Mouse (Mus musculus) intestine, embryonic 16.5 days (tissue): ENCODE data around the gene Ahcyl2. TPM values are rescaled to one million over a fixed set of nuclear protein-coding genes. Genes with fewer than 3 reads are reported as not detected.
"Not testable (repeated sequence)": the region's sequence is repeated elsewhere in the genome, so short reads cannot be mapped to it uniquely, and the experiment has no call there.

Source experiments
- ATAC-seq: fragments of 200-750 bp; cut with Nextera tagmentation; 2 replicates; pipeline ENCODE4 v1.8.0; 2017; ENCODE audit warnings: moderate TSS enrichment, moderate library complexity
- H3K27ac ChIP-seq: fragments of 300-500 bp; sonication (generic); 2 replicates; pipeline ENCODE4 v1.5.1; 2014; ENCODE audit warnings: mild to moderate bottlenecking, low read length
- H3K27me3 ChIP-seq: fragments of 300-500 bp; sonication (generic); replicated peaks from 2 replicates; pipeline ENCODE4 v1.6.1; 2014; ENCODE audit warnings: low read length, control low read depth, mixed read lengths; ENCODE audit not compliant: control insufficient read depth, insufficient read depth
- H3K36me3 ChIP-seq: fragments of 300-500 bp; sonication (generic); 2 replicates; pipeline ENCODE4 v1.6.1; 2014; ENCODE audit warnings: low read length, control low read depth; ENCODE audit not compliant: control insufficient read depth, insufficient read depth
- H3K4me1 ChIP-seq: fragments of 300-500 bp; sonication (generic); 2 replicates; pipeline ENCODE4 v1.6.1; 2014; ENCODE audit warnings: low read length, control low read depth, mixed read lengths; ENCODE audit not compliant: control insufficient read depth, insufficient read depth
- H3K4me2 ChIP-seq: fragments of 300-500 bp; sonication (generic); 2 replicates; pipeline ENCODE4 v1.6.1; 2014; ENCODE audit warnings: low read depth, low read length, control low read depth
- H3K4me3 ChIP-seq: fragments of 300-500 bp; sonication (generic); 2 replicates; pipeline ENCODE4 v1.5.1; 2014; ENCODE audit warnings: mild to moderate bottlenecking, low read length
- H3K9ac ChIP-seq: fragments of 300-500 bp; sonication (generic); 2 replicates; pipeline ENCODE4 v1.6.1; 2014; ENCODE audit warnings: low read depth, low read length
- H3K9me3 ChIP-seq: fragments of 300-500 bp; sonication (generic); 2 replicates; pipeline ENCODE4 v1.6.1; 2016; ENCODE audit warnings: low read length, control low read depth; ENCODE audit not compliant: control insufficient read depth
- WGBS: fragments of 180-500 bp; shearing (Covaris S2); extraction: QIAGEN DNeasy Blood & Tissue Kit; methylation state at CpG from one replicate; pipeline ENCODE4 v1.1.7; 2014; 5-methylcytosine and 5-hydroxymethylcytosine counted together
- polyA plus RNA-seq: library from polyadenylated mRNA; unstranded; fragments of >200 nt; fragmentation: Nextera tagmentation; extraction: Ambion mirVana; gene quantifications from 2 replicates; pipeline ENCODE4 v1.2.1, GENCODE M21; 2015

The Ahcyl2 gene
- polyA plus RNA-seq, 1 experiment from 2014 or later: 80.5 TPM

DNA sequence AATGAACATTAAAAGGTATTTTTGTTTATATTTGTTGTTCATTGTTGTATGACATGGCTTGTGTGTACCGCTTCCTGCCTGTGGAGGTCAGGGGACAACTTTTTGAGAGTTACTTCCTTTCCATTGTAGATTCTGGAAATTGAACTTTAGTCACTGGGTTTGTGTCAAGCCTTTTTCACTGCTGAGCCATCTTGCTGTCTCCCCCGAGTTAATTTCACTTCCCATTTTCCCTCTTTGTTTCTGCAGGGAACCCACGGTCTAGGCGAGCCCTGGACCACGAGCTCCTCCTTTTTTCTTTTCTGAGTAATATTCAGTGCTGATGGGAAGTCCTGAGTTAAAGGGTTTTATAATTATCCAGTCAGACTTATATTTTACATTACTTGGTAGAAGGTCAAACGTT is 26.8 kb downstream of the Ahcyl2 start:
- H3K27me3 ChIP-seq: no peaks in the 10 kb centered on the region
- no peak overlapping the region for H3K9ac ChIP-seq
- no peaks in the 10 kb centered on the region for H3K4me1 ChIP-seq
- H3K27ac ChIP-seq: no peak overlapping the region
- H3K4me2 ChIP-seq: no peak overlapping the region
- no peaks in the 10 kb centered on the region for H3K36me3 ChIP-seq
- no peak for ATAC-seq
- WGBS: 86% methylated on average over 6 of the region's 6 CpGs
- H3K4me3 ChIP-seq: no peak overlapping the region
- no peaks in the 10 kb centered on the region for H3K9me3 ChIP-seq

DNA sequence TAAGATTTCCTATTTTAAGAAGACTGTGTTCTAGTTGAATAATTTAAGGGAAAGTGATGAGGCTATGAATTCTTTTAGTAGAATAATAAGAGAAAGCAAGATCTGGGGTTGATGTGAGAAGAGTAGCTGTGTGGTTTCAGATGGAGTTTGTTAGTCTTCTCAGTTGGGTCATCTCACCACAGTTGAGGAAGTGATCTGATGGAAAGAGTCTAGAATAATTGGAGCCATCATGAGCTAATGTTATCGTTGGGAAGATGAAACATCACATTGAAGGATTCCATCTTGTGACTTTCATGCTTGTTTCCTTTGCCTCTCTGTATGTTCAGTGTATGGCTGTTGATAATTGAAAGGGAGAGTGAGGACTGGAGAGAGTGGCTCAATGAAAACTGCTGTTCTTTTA is 35.2 kb downstream of the Ahcyl2 start:
- ATAC-seq: no peak

DNA sequence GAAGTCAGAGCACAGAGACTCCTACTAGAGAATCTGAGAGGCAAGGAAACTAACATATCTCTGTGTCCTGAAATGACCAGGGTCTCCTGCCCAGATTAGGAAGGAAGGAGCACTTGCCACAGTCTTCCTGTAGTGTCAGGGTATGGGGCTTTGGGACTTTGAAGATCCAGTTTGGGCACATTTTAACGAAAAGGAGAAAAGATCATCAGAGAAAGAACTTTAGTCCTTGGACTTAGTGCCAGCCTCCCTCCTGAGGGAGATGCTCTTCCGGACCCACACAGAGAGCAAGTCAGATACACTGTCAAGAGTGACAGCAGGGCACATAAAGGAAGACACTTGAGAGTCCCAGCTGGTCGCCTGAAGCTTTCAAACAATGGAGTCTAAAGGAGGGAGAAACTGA is 36.2 kb downstream of the Ahcyl2 start:
- no peaks in the 10 kb centered on the region for H3K4me1 ChIP-seq
- no peaks in the 10 kb centered on the region for H3K36me3 ChIP-seq
- no peak overlapping the region for H3K9ac ChIP-seq
- no peak overlapping the region for H3K4me3 ChIP-seq
- ATAC-seq: no peak
- 75% methylated on average over 3 of the region's 3 CpGs for WGBS
- H3K27ac ChIP-seq: no peak overlapping the region
- no peak overlapping the region for H3K4me2 ChIP-seq
- H3K9me3 ChIP-seq: no peaks in the 10 kb centered on the region
- H3K27me3 ChIP-seq: no peaks in the 10 kb centered on the region

More for the DNA sequence above, 35.2 kb downstream of the Ahcyl2 start:
- H3K9ac ChIP-seq: no peak overlapping the region
- no peak overlapping the region for H3K4me2 ChIP-seq
- H3K4me3 ChIP-seq: no peak overlapping the region
- H3K27me3 ChIP-seq: no peaks in the 10 kb centered on the region
- H3K9me3 ChIP-seq: no peaks in the 10 kb centered on the region
- H3K36me3 ChIP-seq: no peaks in the 10 kb centered on the region
- WGBS: 79% methylated on average over 1 of the region's 1 CpGs
- no peaks in the 10 kb centered on the region for H3K4me1 ChIP-seq
- no peak overlapping the region for H3K27ac ChIP-seq

DNA sequence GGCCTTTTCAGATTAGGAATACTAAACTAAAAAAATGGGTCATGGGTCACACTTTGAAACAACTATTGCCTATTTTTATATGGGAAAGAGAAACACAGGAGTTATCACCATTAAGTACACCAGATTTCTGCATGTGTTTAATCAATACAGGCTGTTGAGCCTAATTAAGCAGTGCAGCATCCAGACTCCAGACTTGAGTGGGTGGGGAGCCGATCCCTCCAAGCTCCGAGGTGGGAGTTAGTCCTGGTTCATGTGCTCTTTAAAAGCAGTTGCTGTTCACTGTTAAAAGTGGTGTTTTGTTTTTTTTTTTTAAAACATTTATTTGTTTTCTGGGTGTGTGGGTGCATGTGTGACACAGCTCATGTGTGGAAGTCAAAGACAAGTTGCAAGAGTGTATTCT is 37.6 kb downstream of the Ahcyl2 start:
- no peaks in the 10 kb centered on the region for H3K36me3 ChIP-seq
- no peak for ATAC-seq
- no peaks in the 10 kb centered on the region for H3K9me3 ChIP-seq
- H3K4me3 ChIP-seq: no peak overlapping the region
- no peaks in the 10 kb centered on the region for H3K4me1 ChIP-seq
- H3K4me2 ChIP-seq: no peak overlapping the region
- H3K9ac ChIP-seq: no peak overlapping the region
- H3K27me3 ChIP-seq: no peaks in the 10 kb centered on the region
- 79% methylated on average over 2 of the region's 2 CpGs for WGBS
- H3K27ac ChIP-seq: no peak overlapping the region

DNA sequence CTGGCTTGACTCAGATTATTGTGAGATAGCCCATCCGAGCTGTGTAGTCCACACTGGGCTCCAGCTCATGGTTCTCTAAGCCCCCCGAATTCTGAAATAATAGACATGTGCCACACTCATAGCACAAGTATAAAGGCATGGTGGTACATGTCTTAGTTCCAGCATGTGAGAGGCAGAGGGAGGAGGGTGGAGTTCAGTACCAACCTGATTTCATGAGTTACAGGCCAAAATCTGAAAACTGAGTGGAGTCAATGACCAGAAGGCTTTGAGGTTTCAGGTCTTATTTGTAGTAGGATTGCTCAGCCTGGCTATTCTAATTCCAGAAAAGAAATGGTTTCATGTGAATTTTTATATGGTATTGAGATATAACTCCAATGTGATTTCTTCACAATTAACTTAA is 44.3 kb downstream of the Ahcyl2 start:
- Histone ChIP-seq H3K9ac (no peak overlapping the region), H3K4me3 (no peak overlapping the region), H3K27me3 (no peaks in the 10 kb centered on the region), H3K36me3 (no peaks in the 10 kb centered on the region), H3K9me3 (no peaks in the 10 kb centered on the region), H3K27ac (no peak overlapping the region), H3K4me2 (no peak overlapping the region), H3K4me1 (no peaks in the 10 kb centered on the region)
- ATAC-seq: no peak
- 83% methylated on average over 2 of the region's 2 CpGs for WGBS

DNA sequence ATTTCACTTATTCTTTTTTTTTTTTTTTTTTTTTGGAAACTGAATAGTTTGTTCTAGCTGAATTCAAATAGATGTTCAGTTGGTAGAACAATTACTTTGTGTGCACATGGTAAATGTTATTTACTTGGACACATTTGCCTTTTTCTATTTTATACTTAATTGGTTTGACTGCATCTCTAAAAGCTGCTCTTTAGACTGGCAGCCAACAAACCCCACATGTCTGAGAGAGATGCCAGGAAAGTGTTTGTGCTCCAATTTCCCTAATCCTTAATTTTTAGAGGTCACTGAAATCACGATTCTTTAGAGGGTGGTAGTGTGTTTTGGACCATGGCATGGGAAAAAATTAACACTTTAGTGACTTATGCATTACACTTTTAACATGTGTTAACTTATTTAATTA is 44.8 kb downstream of the Ahcyl2 start:
- no peak overlapping the region for H3K27ac ChIP-seq
- no peaks in the 10 kb centered on the region for H3K4me1 ChIP-seq
- WGBS: 62% methylated on average over 1 of the region's 1 CpGs
- no peaks in the 10 kb centered on the region for H3K27me3 ChIP-seq
- ATAC-seq: no peak
- H3K4me3 ChIP-seq: no peak overlapping the region
- H3K9me3 ChIP-seq: no peaks in the 10 kb centered on the region
- H3K9ac ChIP-seq: no peak overlapping the region
- no peak overlapping the region for H3K4me2 ChIP-seq
- H3K36me3 ChIP-seq: no peaks in the 10 kb centered on the region

DNA sequence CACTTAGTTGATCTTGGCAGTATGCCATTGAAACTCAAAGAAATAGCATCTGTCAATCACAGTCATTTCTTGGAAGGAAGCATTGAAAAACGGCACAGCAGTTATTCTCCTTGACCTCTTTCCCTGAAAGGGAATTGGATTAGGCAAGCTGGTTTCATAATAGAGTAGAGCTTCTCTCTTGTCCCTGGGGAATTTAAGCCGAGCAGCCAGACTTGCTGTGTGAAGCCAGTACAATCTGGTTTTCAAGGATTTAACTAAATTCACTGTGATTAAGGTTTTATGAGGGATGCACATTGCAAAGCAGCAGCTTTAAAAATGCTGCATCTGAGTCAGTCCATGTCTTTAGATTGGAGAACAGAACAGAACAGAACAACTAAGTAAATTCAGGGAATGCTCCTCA is 46.8 kb downstream of the Ahcyl2 start:
- Histone ChIP-seq H3K27me3 (no peaks in the 10 kb centered on the region), H3K36me3 (no peaks in the 10 kb centered on the region), H3K4me1 (no peaks in the 10 kb centered on the region), H3K4me3 (no peak overlapping the region), H3K9me3 (no peaks in the 10 kb centered on the region), H3K4me2 (no peak overlapping the region), H3K27ac (no peak overlapping the region), H3K9ac (no peak overlapping the region)
- WGBS: 40% methylated on average over 2 of the region's 2 CpGs
- ATAC-seq: no peak

DNA sequence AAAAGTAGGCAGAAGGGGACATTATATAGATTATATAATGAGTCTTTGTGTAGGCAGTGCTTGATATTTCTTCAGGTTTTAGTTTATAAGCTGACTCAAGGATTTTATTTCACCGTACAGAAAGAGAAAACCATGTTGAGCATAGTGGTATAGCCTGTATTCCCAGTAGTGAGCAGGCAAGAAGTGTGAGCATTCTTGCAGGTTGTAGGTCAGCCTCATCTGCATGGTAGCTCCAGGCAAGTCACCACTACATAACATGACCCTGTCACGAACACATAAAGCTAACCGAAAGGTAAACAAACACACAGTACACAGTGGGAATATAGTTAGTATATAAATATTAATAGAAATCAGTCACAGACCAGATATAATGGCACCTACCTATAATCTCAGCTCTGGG is 47.2 kb downstream of the Ahcyl2 start:
- H3K9me3 ChIP-seq: no peaks in the 10 kb centered on the region

DNA sequence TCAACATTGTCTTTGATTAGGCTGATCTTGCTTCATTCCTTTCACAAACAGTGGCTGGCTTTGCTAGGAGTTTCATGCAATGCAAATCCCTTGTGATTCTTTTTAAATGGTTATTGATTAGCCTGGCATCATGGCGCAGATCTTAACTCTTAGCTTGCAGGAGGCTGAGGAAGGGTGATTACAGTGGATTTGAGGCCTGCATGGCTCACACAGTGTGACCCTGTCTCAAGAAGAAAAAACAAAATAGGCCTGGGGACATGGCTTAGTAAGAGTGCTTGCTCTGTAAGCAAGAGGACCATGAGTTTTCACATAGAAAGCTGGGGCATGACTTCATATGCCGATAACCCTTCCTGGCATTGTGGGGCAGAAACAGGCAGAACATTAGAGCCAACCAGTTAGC is 47.8 kb downstream of the Ahcyl2 start:
- H3K4me1 ChIP-seq: no peaks in the 10 kb centered on the region
- no peak overlapping the region for H3K9ac ChIP-seq
- no peaks in the 10 kb centered on the region for H3K36me3 ChIP-seq
- no peak overlapping the region for H3K4me2 ChIP-seq
- WGBS: 91% methylated on average over 2 of the region's 2 CpGs
- no peak for ATAC-seq
- no peaks in the 10 kb centered on the region for H3K27me3 ChIP-seq
- H3K4me3 ChIP-seq: no peak overlapping the region
- no peaks in the 10 kb centered on the region for H3K9me3 ChIP-seq
- no peak overlapping the region for H3K27ac ChIP-seq

More for the DNA sequence above, 47.2 kb downstream of the Ahcyl2 start:
- H3K27me3 ChIP-seq: no peaks in the 10 kb centered on the region
- no peak overlapping the region for H3K9ac ChIP-seq
- WGBS: 80% methylated on average over 3 of the region's 3 CpGs
- ATAC-seq: no peak
- no peak overlapping the region for H3K27ac ChIP-seq
- H3K4me1 ChIP-seq: no peaks in the 10 kb centered on the region
- no peaks in the 10 kb centered on the region for H3K36me3 ChIP-seq
- no peak overlapping the region for H3K4me3 ChIP-seq
- no peak overlapping the region for H3K4me2 ChIP-seq

DNA sequence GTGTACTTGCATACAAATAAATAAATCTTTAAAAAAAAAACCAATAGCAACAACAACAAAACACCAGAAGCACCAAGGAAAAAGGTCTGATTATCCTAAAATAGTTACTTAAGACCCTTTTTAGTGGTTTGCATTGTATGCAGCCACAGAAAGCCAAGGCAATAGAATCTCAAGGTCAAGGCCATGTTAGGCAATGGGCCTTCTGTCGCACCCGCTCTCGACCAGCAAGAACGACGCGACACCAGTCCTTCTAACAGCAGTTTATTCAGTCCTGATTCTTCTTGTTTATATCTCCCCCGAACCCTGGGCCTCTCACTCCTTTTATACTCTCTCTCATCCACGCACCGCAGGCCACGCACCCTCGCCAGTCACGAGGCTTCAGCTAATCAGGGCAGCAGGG is 48.6 kb downstream of the Ahcyl2 start:
- H3K9me3 ChIP-seq, H3K27ac ChIP-seq, ATAC-seq, H3K4me1 ChIP-seq, H3K4me2 ChIP-seq, H3K9ac ChIP-seq, H3K4me3 ChIP-seq, H3K27me3 ChIP-seq, H3K36me3 ChIP-seq: not testable (repeated sequence)
- 84% methylated on average over 12 of the region's 12 CpGs for WGBS
